Mouse (Mus musculus) small intestine, adult 2 months (tissue): Measurements from ENCODE around the gene Nucb1. TPM values are rescaled to one million over a fixed set of nuclear protein-coding genes. Genes with fewer than 3 reads are reported as not detected.

Experiments
- H3K27ac ChIP-seq: fragments of 200-500 bp; 2 replicates; pipeline ENCODE4 v1.5.1; 2012; ENCODE audit warnings: low read depth, low read length, control low read depth, inconsistent platforms; ENCODE audit not compliant: insufficient read depth
- H3K27me3 ChIP-seq: fragments of 200-500 bp; 2 replicates; pipeline ENCODE4 v1.6.1; 2012; ENCODE audit warnings: mild to moderate bottlenecking, moderate library complexity, low read length, inconsistent platforms; ENCODE audit not compliant: control insufficient read depth, insufficient read depth
- H3K36me3 ChIP-seq: fragments of 200-500 bp; 2 replicates; pipeline ENCODE4 v1.6.1; 2012; ENCODE audit warnings: mild to moderate bottlenecking, low read length, control low read depth, inconsistent platforms; ENCODE audit not compliant: control insufficient read depth, insufficient read depth
- H3K4me1 ChIP-seq: fragments of 200-500 bp; 2 replicates; pipeline ENCODE4 v1.6.1; 2012; ENCODE audit warnings: low read length, inconsistent platforms, mixed read lengths; ENCODE audit not compliant: control insufficient read depth, insufficient read depth, insufficient read length
- H3K4me3 ChIP-seq: fragments of 200-500 bp; 2 replicates; pipeline ENCODE4 v1.5.1; 2012; ENCODE audit warnings: low read depth, mild to moderate bottlenecking, control low read depth, inconsistent platforms, low read length, moderate library complexity
- CTCF ChIP-seq: fragments of 200-500 bp; IDR thresholded peaks from 2 replicates; pipeline ENCODE4 v1.5.1; 2012; ENCODE audit warnings: low read depth, mild to moderate bottlenecking, control low read depth, inconsistent platforms, low read length, moderate library complexity, mixed read lengths; ENCODE audit not compliant: insufficient replicate concordance, insufficient read length; ENCODE audit errors: extremely low read depth
- POLR2A ChIP-seq: fragments of 200-500 bp; IDR thresholded peaks from 2 replicates; pipeline ENCODE4 v1.6.1; 2012; ENCODE audit warnings: low read depth, mild to moderate bottlenecking, control low read depth, inconsistent platforms, low read length, moderate library complexity
- WGBS: fragments of 180-500 bp; shearing (Covaris S2); methylation state at CpG from one replicate; pipeline ENCODE4 v1.1.7; 2018; 5-methylcytosine and 5-hydroxymethylcytosine counted together
- polyA plus RNA-seq: library from polyadenylated mRNA; depleted of rRNA; stranded (reverse); fragments of >200 nt; gene quantifications from 2 replicates; pipeline ENCODE4 v1.2.3, GENCODE M21; 2012; rRNA removed

Gene Nucb1
- 143 and 456 TPM in 2 replicates for polyA plus RNA-seq

GRCm38 (mm10) chr7:45509912-45510787 is at the start of gene Nucb1:
Gene Nucb1, minus strand, starts transcription at chr7:45510406.
- peaks cover 10% of the 10 kb centered on the region; the same call in 1 of the 2 replicates for H3K4me1 ChIP-seq
- H3K27me3 ChIP-seq = no peaks in the 10 kb centered on the region
- peak within 1 kb of the TSS; percentile 82 for H3K4me3 ChIP-seq
- H3K27ac ChIP-seq = peak within 1 kb of the TSS; percentile 72
- WGBS = under 1% methylated on average over 44 of the region's 44 CpGs
- peaks cover 10% of the 10 kb centered on the region for H3K36me3 ChIP-seq
- TF ChIP-seq POLR2A (peak; percentile 85), CTCF (peak; percentile 11; the same call in 1 of the 2 replicates)

- Histone ChIP-seq H3K4me1 (peaks cover 2% of the 10 kb centered on the region; the same call in 1 of the 2 replicates), H3K27me3 (no peaks in the 10 kb centered on the region), H3K36me3 (no peaks in the 10 kb centered on the region), H3K4me3 (no peak overlapping the region), H3K27ac (no peak overlapping the region)
- TF ChIP-seq POLR2A (no peak), CTCF (no peak)
- WGBS = 10% methylated on average over 5 of the region's 6 CpGs
Measured at GRCm38 (mm10) chr7:45558907-45559306, 48.7 kb upstream of the Nucb1 start.

- Histone ChIP-seq H3K27me3 (no peaks in the 10 kb centered on the region), H3K27ac (no peak overlapping the region), H3K36me3 (no peaks in the 10 kb centered on the region), H3K4me1 (peaks cover 2% of the 10 kb centered on the region; the same call in 1 of the 2 replicates), H3K4me3 (no peak overlapping the region)
- WGBS = 27% methylated on average over 8 of the region's 8 CpGs
- TF ChIP-seq POLR2A (no peak), CTCF (peak; percentile 87)
Measured at GRCm38 (mm10) chr7:45555787-45556186, 45.6 kb upstream of the Nucb1 start.

- 51% methylated on average over 8 of the region's 8 CpGs for WGBS
- TF ChIP-seq CTCF = no peak
- no peak within 1 kb of the TSS for H3K27ac ChIP-seq
- no peak within 1 kb of the TSS for H3K4me3 ChIP-seq
- H3K4me1 ChIP-seq = no peaks in the 10 kb centered on the region
- H3K27me3 ChIP-seq = no peaks in the 10 kb centered on the region
- H3K36me3 ChIP-seq = no peaks in the 10 kb centered on the region
Measured at GRCm38 (mm10) chr7:45554744-45555143, 44.5 kb upstream of the Nucb1 start, which contains the start of gene Hsd17b14. Gene Hsd17b14, plus strand, starts transcription at chr7:45554893.

GRCm38 (mm10) chr7:45553990-45554389 is 43.8 kb upstream of the Nucb1 start:
- Histone ChIP-seq H3K36me3 (no peaks in the 10 kb centered on the region), H3K27ac (no peak overlapping the region), H3K4me3 (no peak overlapping the region), H3K4me1 (no peaks in the 10 kb centered on the region), H3K27me3 (no peaks in the 10 kb centered on the region)
- 90% methylated on average over 2 of the region's 2 CpGs for WGBS
- no peak for TF ChIP-seq POLR2A
- no peak for TF ChIP-seq CTCF

GRCm38 (mm10) chr7:45553519-45553918 is 43.3 kb upstream of the Nucb1 start:
- TF ChIP-seq POLR2A (no peak), CTCF (no peak)
- no peak overlapping the region for H3K4me3 ChIP-seq
- 61% methylated on average over 8 of the region's 8 CpGs for WGBS
- no peaks in the 10 kb centered on the region for H3K36me3 ChIP-seq
- no peaks in the 10 kb centered on the region for H3K27me3 ChIP-seq
- no peaks in the 10 kb centered on the region for H3K4me1 ChIP-seq
- H3K27ac ChIP-seq = no peak overlapping the region

- Histone ChIP-seq H3K36me3 (no peaks in the 10 kb centered on the region), H3K4me3 (no peak overlapping the region), H3K27me3 (no peaks in the 10 kb centered on the region; the same call in 1 of the 2 replicates), H3K4me1 (no peaks in the 10 kb centered on the region), H3K27ac (no peak overlapping the region)
- TF ChIP-seq POLR2A (no peak), CTCF (no peak)
- WGBS = 67% methylated on average over 8 of the region's 8 CpGs
Measured at GRCm38 (mm10) chr7:45551512-45551883, 41.3 kb upstream of the Nucb1 start.
